Mouse (Mus musculus) erythroblast, embryonic 14.5 days (primary cell): ENCODE data around the gene Rabgap1l.

Experiments used
- GATA1 ChIP-seq: IDR thresholded peaks from 2 replicates; pipeline ENCODE4 v1.6.1; 2012; ENCODE audit warnings: low read length, inconsistent platforms, mixed read lengths
- TAL1 ChIP-seq: IDR thresholded peaks from 3 replicates; pipeline ENCODE4 v1.6.1; 2012; ENCODE audit warnings: low read length, inconsistent platforms, mixed read lengths

GRCm38 (mm10) chr1:160840618-160841017 is 47.6 kb upstream of the Rabgap1l start:
- no peak for TF ChIP-seq GATA1
- no peak for TF ChIP-seq TAL1
